Mouse (Mus musculus): ENCODE measurements around the gene Gramd1a.

Gene Gramd1a

GRCm38 (mm10) chr7:31155296-31156033 is at the start of gene Gramd1a:
Gene Gramd1a (minus strand): TSS chr7:31155896.
- no peak for DNase-seq

- DNase-seq, result no peak
These were observed 40.1 kb upstream of the Gramd1a start for GRCm38 (mm10) chr7:31195591-31196307.

GRCm38 (mm10) chr7:31184711-31185110 is 29.0 kb upstream of the Gramd1a start:
- no peak for DNase-seq

GRCm38 (mm10) chr7:31182863-31183262 is 27.2 kb upstream of the Gramd1a start:
- DNase-seq, result no peak

- DNase-seq, result peak; percentile 71 to 78
These were observed 21.4 kb upstream of the Gramd1a start for GRCm38 (mm10) chr7:31176886-31177763.

GRCm38 (mm10) chr7:31175096-31175495 is 19.4 kb upstream of the Gramd1a start:
- no peak for DNase-seq

GRCm38 (mm10) chr7:31174466-31174865 is 18.8 kb upstream of the Gramd1a start:
- no peak for DNase-seq

- peak; percentile 42 to 46 for DNase-seq
These were observed 16.5 kb upstream of the Gramd1a start for GRCm38 (mm10) chr7:31172238-31172637.

GRCm38 (mm10) chr7:31170520-31170919 is 14.8 kb upstream of the Gramd1a start:
- DNase-seq, result no peak

- DNase-seq, result no peak
These were observed 12.7 kb upstream of the Gramd1a start for GRCm38 (mm10) chr7:31168412-31168811.

GRCm38 (mm10) chr7:31164748-31165147 is 9.1 kb upstream of the Gramd1a start:
- DNase-seq, result no peak

- no peak for DNase-seq
These were observed 8.2 kb upstream of the Gramd1a start for GRCm38 (mm10) chr7:31163666-31164577.

GRCm38 (mm10) chr7:31162324-31162723 is 6.6 kb upstream of the Gramd1a start:
- no peak for DNase-seq

GRCm38 (mm10) chr7:31161831-31162230 is 6.1 kb upstream of the Gramd1a start:
- no peak for DNase-seq

GRCm38 (mm10) chr7:31161246-31161645 is 5.5 kb upstream of the Gramd1a start:
- no peak for DNase-seq

GRCm38 (mm10) chr7:31160763-31161162 is 5.1 kb upstream of the Gramd1a start:
- DNase-seq, result no peak

- no peak for DNase-seq
These were observed 585 bp upstream of the Gramd1a start for GRCm38 (mm10) chr7:31156034-31156928.

GRCm38 (mm10) chr7:31153536-31154320 is 2.0 kb downstream of the Gramd1a start:
- no peak for DNase-seq

- peak; percentile 44 to 57 for DNase-seq
These were observed 4.1 kb downstream of the Gramd1a start for GRCm38 (mm10) chr7:31151301-31152241.

Data from cerebellum, postnatal 36 days (tissue).